Mouse (Mus musculus) MEL (cell line): Measurements from ENCODE around the gene Prkcb.

ENCODE experiments used
- CHD1 ChIP-seq: IDR thresholded peaks from 2 replicates; pipeline ENCODE4 v1.6.1; 2012; ENCODE audit warnings: low read depth, mild to moderate bottlenecking, inconsistent platforms, low read length, improper control_type of control experiment
- CHD2 ChIP-seq: IDR thresholded peaks from 2 replicates; pipeline ENCODE4 v1.6.1; 2011; ENCODE audit warnings: low read length, improper control_type of control experiment
- CTCF ChIP-seq, 3 experiments: IDR thresholded peaks in 2 of 3; conservative IDR thresholded peaks in 1 of 3; 2 replicates each; pipeline ENCODE4 v1.5.1; 2011 to 2012; ENCODE audit warnings: low read length in 3 of 3, low read depth in 2 of 3, mild to moderate bottlenecking in 2 of 3, improper control_type of control experiment in 1 of 3, inconsistent platforms in 1 of 3, mixed read lengths in 1 of 3, moderate library complexity in 1 of 3; ENCODE audit not compliant: control insufficient read depth in 1 of 3, insufficient read depth in 1 of 3, poor library complexity in 1 of 3, severe bottlenecking in 1 of 3
- E2F4 ChIP-seq: IDR thresholded peaks from 2 replicates; pipeline ENCODE4 v1.6.1; 2011; ENCODE audit warnings: low read depth, low read length, improper control_type of control experiment, borderline replicate concordance
- EP300 ChIP-seq, 2 experiments: IDR thresholded peaks; 2 replicates each; pipeline ENCODE4 v1.6.1; 2011; ENCODE audit warnings: improper control_type of control experiment in 2 of 2, low read length in 2 of 2, low read depth in 1 of 2, mild to moderate bottlenecking in 1 of 2
- MAX ChIP-seq: IDR thresholded peaks from 2 replicates; pipeline ENCODE4 v1.6.1; 2011; ENCODE audit warnings: low read length, improper control_type of control experiment
- POLR2A ChIP-seq, 2 experiments: IDR thresholded peaks; 2 replicates each; pipeline ENCODE4 v1.6.1; 2011 to 2012; ENCODE audit warnings: low read length in 2 of 2, mild to moderate bottlenecking in 2 of 2, control low read depth in 1 of 2, improper control_type of control experiment in 1 of 2, low read depth in 1 of 2, moderate library complexity in 1 of 2; ENCODE audit not compliant: control insufficient read depth in 1 of 2, insufficient read depth in 1 of 2, poor library complexity in 1 of 2
- POLR2AphosphoS5 ChIP-seq: IDR thresholded peaks from 2 replicates; pipeline ENCODE4 v1.6.1; 2012; ENCODE audit warnings: low read depth, borderline replicate concordance, mild to moderate bottlenecking, inconsistent platforms, low read length, moderate library complexity, mixed read lengths
- RAD21 ChIP-seq: IDR thresholded peaks from 2 replicates; pipeline ENCODE4 v1.6.1; 2011; ENCODE audit warnings: mild to moderate bottlenecking, low read depth, low read length, improper control_type of control experiment
- SMC3 ChIP-seq: IDR thresholded peaks from 2 replicates; pipeline ENCODE4 v1.6.1; 2011; ENCODE audit warnings: low read depth, low read length, improper control_type of control experiment
- TCF12 ChIP-seq: IDR thresholded peaks from 2 replicates; pipeline ENCODE4 v1.6.1; 2014; ENCODE audit warnings: low read depth, mild to moderate bottlenecking, inconsistent platforms, low read length, improper control_type of control experiment, moderate library complexity
- USF1 ChIP-seq: IDR thresholded peaks from 2 replicates; pipeline ENCODE4 v1.6.1; 2014; ENCODE audit warnings: low read depth, mild to moderate bottlenecking, inconsistent platforms, low read length, improper control_type of control experiment, moderate library complexity
- ZC3H11A ChIP-seq: IDR thresholded peaks from 2 replicates; pipeline ENCODE4 v1.6.1; 2012; ENCODE audit warnings: low read depth, mild to moderate bottlenecking, inconsistent platforms, low read length, improper control_type of control experiment

DNA sequence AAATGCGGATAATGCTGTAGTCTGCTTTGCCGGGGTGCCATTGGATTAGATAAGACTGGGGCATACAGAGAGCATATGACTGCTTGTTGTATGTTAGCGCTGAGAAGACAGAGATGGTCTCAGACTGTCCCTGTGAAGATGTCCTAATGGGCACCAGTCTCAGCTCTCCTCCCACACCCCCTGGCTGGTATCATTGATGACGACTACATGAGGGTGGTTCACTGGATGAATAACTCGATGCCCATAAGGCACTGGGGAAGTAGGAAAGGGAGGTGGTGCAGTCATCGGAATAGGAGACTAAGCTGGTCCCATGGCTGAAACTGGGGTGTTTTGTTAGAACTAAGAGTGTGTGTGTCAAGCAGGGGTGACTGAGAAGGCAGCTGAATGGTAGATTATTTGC, 14.0 kb downstream of the Prkcb start:
- no peak for TF ChIP-seq E2F4
- no peak for TF ChIP-seq EP300 (IDR thresholded peaks at IDR 0.05; ENCODE audit: low read depth in 1 of 2, low read length in 2 of 2)
- TF ChIP-seq SMC3, result no peak
- no peak for TF ChIP-seq USF1
- no peak for TF ChIP-seq CTCF (IDR thresholded peaks at IDR 0.05 in 2 of 3, conservative IDR thresholded peaks at IDR 0.05 in 1 of 3; ENCODE audit: control insufficient read depth in 1 of 3, insufficient read depth in 1 of 3, low read depth in 2 of 3, low read length in 3 of 3, poor library complexity in 1 of 3, severe bottlenecking in 1 of 3)
- no peak for TF ChIP-seq POLR2A (IDR thresholded peaks at IDR 0.05; ENCODE audit: control insufficient read depth in 1 of 2, insufficient read depth in 1 of 2, low read depth in 1 of 2, low read length in 2 of 2, poor library complexity in 1 of 2)
- TF ChIP-seq ZC3H11A, result no peak
- no peak for TF ChIP-seq MAX
- no peak for TF ChIP-seq CHD2
- TF ChIP-seq CHD1, result no peak
- no peak for TF ChIP-seq POLR2AphosphoS5
- TF ChIP-seq TCF12, result no peak
- TF ChIP-seq RAD21, result no peak
